Mouse (Mus musculus) liver, adult 2 months (tissue): ENCODE measurements around the gene Gpr88. TPM values are rescaled to one million over a fixed set of nuclear protein-coding genes. Genes with fewer than 3 reads are reported as not detected.

ENCODE experiments used
- DNase-seq: peaks from one replicate; pipeline ENCODE4 v3.0.0-alpha.2; 2011; ENCODE audit warnings: low read depth, low spot score; ENCODE audit errors: extremely low read depth
- H3K27ac ChIP-seq: fragments of 200-500 bp; replicated peaks from 2 replicates; pipeline ENCODE4 v1.5.1; 2012; ENCODE audit warnings: low read depth, mild to moderate bottlenecking, control low read depth, inconsistent platforms, low read length; ENCODE audit not compliant: insufficient read depth
- H3K27me3 ChIP-seq: fragments of 200-500 bp; 2 replicates; pipeline ENCODE4 v1.6.1; 2012; ENCODE audit warnings: mild to moderate bottlenecking, moderate library complexity, low read length, inconsistent platforms; ENCODE audit not compliant: control insufficient read depth, insufficient read depth
- H3K36me3 ChIP-seq: fragments of 200-500 bp; 2 replicates; pipeline ENCODE4 v1.6.1; 2012; ENCODE audit warnings: low read length, inconsistent platforms; ENCODE audit not compliant: control insufficient read depth, insufficient read depth
- H3K4me1 ChIP-seq: fragments of 200-500 bp; 2 replicates; pipeline ENCODE4 v1.6.1; 2011; ENCODE audit warnings: low read length; ENCODE audit not compliant: control insufficient read depth, insufficient read depth
- H3K4me3 ChIP-seq: fragments of 200-500 bp; 2 replicates; pipeline ENCODE4 v1.5.1; 2011; ENCODE audit warnings: low read depth, mild to moderate bottlenecking, control low read depth, low read length, moderate library complexity; ENCODE audit not compliant: insufficient read depth
- H3K79me2 ChIP-seq: fragments of 200-500 bp; 2 replicates; pipeline ENCODE4 v1.6.1; 2012; ENCODE audit warnings: inconsistent platforms, mild to moderate bottlenecking, low read length, moderate library complexity; ENCODE audit not compliant: control insufficient read depth, insufficient read depth
- H3K9ac ChIP-seq: fragments of 200-500 bp; 2 replicates; pipeline ENCODE4 v1.6.1; 2012; ENCODE audit warnings: low read depth, mild to moderate bottlenecking, control low read depth, inconsistent platforms, low read length
- CTCF ChIP-seq: fragments of 200-500 bp; IDR thresholded peaks from 2 replicates; pipeline ENCODE4 v1.5.1; 2011; ENCODE audit warnings: low read depth, low read length, control low read depth
- POLR2A ChIP-seq: fragments of 200-500 bp; IDR thresholded peaks from 2 replicates; pipeline ENCODE4 v1.6.1; 2011; ENCODE audit warnings: low read length, control low read depth; ENCODE audit not compliant: insufficient read depth; ENCODE audit errors: extremely low read depth
- WGBS: fragments of 180-500 bp; shearing (Covaris S2); methylation state at CpG from one replicate; pipeline ENCODE4 v1.1.7; 2018; 5-methylcytosine and 5-hydroxymethylcytosine counted together
- polyA plus RNA-seq: library from polyadenylated mRNA; depleted of rRNA; stranded (reverse); fragments of >200 nt; gene quantifications from 2 replicates; pipeline ENCODE4 v1.2.3, GENCODE M21; 2012; rRNA removed
- total RNA-seq: library from RNA; depleted of rRNA; stranded (reverse); fragments of >200 nt; gene quantifications from 2 replicates; pipeline ENCODE4 v1.2.3, GENCODE M21; 2014; rRNA removed

Gene Gpr88
- not detected in 2 replicates for total RNA-seq
- polyA plus RNA-seq, result not detected in 2 replicates

DNA sequence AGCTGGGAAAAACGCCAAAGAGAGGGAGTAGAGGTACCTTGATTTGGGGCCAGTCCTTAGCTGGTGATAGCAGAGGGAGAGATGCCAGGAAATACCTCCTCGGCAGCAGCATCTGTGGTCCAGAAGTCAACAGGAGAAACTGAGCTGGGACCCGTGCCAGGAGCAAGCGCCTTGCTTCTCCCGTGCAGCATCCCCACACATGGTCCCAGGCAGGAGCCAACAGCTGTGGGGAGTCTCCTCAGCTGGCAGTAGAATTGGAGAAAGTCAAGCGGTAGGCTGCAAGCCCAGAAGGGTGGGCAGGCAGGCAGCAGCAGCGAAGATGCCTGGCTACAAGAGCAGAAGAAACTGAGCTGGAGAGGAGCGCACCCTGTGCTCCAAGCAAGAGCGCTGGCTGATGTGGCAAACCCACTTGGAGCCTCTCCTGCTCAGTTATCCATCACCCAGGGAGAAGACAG lies at the start of gene Gpr88:
Gene Gpr88, minus strand, starts transcription at position 427 of the 455 bp plus-strand sequence.
- Histone ChIP-seq H3K27me3 (peaks cover 19% of the 10 kb centered on the region), H3K36me3 (no peaks in the 10 kb centered on the region), H3K9ac (no peak within 1 kb of the TSS), H3K4me1 (peaks cover 3% of the 10 kb centered on the region; the same call in 1 of the 2 replicates), H3K79me2 (no peaks in the 10 kb centered on the region), H3K4me3 (peak within 1 kb of the TSS; percentile 37; the same call in 1 of the 2 replicates), H3K27ac (no peak within 1 kb of the TSS)
- no peak for DNase-seq
- 25% methylated on average over 9 of the region's 9 CpGs for WGBS
- no peak for TF ChIP-seq POLR2A

- no peaks in the 10 kb centered on the region; the same call in 1 of the 2 replicates for H3K4me1 ChIP-seq
- H3K36me3 ChIP-seq, result no peaks in the 10 kb centered on the region
- DNase-seq, result peak; percentile 79
- H3K27me3 ChIP-seq, result no peaks in the 10 kb centered on the region
- TF ChIP-seq POLR2A (no peak), CTCF (no peak)
- no peaks in the 10 kb centered on the region for H3K79me2 ChIP-seq
- H3K27ac ChIP-seq, result no peak overlapping the region
- no peak overlapping the region for H3K4me3 ChIP-seq
- 27% methylated on average over 7 of the region's 7 CpGs for WGBS
- H3K9ac ChIP-seq, result no peak overlapping the region
Observed at GRCm38 (mm10) chr3:116302581-116302980, 49.3 kb upstream of the Gpr88 start.

GRCm38 (mm10) chr3:116301754-116302153 lies 48.5 kb upstream of the Gpr88 start:
- Histone ChIP-seq H3K4me3 (no peak overlapping the region), H3K36me3 (no peaks in the 10 kb centered on the region), H3K27me3 (no peaks in the 10 kb centered on the region), H3K9ac (no peak overlapping the region), H3K79me2 (no peaks in the 10 kb centered on the region), H3K4me1 (no peaks in the 10 kb centered on the region; the same call in 1 of the 2 replicates), H3K27ac (no peak overlapping the region)
- DNase-seq, result peak; percentile 12
- WGBS, result 40% methylated on average over 6 of the region's 6 CpGs
- TF ChIP-seq POLR2A (no peak), CTCF (no peak)

DNA sequence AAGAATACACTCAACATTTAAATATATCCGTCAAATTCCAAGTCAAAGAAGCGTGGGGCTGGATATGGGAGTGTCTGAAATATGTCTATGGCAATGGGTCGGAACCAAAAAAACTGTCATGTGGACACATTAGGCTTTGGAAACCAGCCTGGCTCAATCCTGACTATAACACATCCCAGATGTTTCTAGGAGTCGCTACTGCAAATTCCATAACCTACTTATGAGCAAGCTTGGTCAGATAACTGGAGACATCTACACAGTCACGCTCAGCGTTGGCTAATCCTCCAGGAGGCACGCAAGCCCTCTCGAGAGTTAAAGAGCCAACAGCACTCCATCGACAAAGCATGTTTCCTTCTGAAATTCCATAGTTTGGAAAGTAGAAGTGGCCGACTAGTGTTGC lies 45.4 kb upstream of the Gpr88 start:
- TF ChIP-seq POLR2A, result no peak
- no peak for TF ChIP-seq CTCF
- Histone ChIP-seq H3K27me3 (no peaks in the 10 kb centered on the region), H3K4me3 (no peak overlapping the region), H3K4me1 (no peaks in the 10 kb centered on the region; the same call in 1 of the 2 replicates), H3K9ac (no peak overlapping the region), H3K36me3 (no peaks in the 10 kb centered on the region), H3K79me2 (no peaks in the 10 kb centered on the region), H3K27ac (no peak overlapping the region)
- 95% methylated on average over 10 of the region's 10 CpGs for WGBS
- DNase-seq, result no peak

DNA sequence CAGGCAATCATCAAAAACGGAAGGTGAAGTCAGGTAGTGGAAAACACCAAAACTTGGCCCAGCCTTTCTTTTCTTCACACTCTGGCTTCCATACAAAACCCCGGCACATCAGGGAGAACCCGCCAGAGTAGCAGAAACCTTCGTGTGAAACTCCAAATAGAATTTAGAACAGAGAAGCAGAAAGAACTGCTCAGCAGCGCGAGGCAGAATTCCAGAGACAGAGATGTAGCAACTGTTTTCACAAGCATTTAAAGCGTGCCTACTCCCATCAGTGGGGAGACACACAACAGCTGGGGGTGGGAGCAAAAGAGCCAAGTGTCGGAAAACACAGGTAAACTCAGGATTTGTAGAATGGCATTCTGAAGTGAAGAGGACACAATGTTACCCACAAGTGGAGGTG lies 44.7 kb upstream of the Gpr88 start:
- Histone ChIP-seq H3K79me2 (no peaks in the 10 kb centered on the region), H3K4me3 (no peak overlapping the region), H3K36me3 (no peaks in the 10 kb centered on the region), H3K9ac (no peak overlapping the region), H3K4me1 (no peaks in the 10 kb centered on the region; the same call in 1 of the 2 replicates), H3K27me3 (no peaks in the 10 kb centered on the region), H3K27ac (no peak overlapping the region)
- no peak for DNase-seq
- WGBS, result 89% methylated on average over 8 of the region's 8 CpGs
- TF ChIP-seq CTCF (no peak), POLR2A (no peak)

- H3K36me3 ChIP-seq, result no peaks in the 10 kb centered on the region
- DNase-seq, result no peak
- WGBS, result 98% methylated on average over 7 of the region's 7 CpGs
- no peak overlapping the region for H3K4me3 ChIP-seq
- H3K9ac ChIP-seq, result no peak overlapping the region
- no peaks in the 10 kb centered on the region for H3K27me3 ChIP-seq
- no peak for TF ChIP-seq POLR2A
- no peak for TF ChIP-seq CTCF
- H3K79me2 ChIP-seq, result no peaks in the 10 kb centered on the region
- H3K27ac ChIP-seq, result no peak overlapping the region
- no peaks in the 10 kb centered on the region for H3K4me1 ChIP-seq
Observed at GRCm38 (mm10) chr3:116297170-116297569, 43.9 kb upstream of the Gpr88 start.
